Mouse (Mus musculus) heart, embryonic 16.5 days (tissue): ENCODE measurements around the gene Nfyb. TPM values are rescaled to one million over a fixed set of nuclear protein-coding genes. Genes with fewer than 3 reads are reported as not detected.
A peak's percentile ranks its signal among the peaks of the same experiment; 100 is the strongest.

ENCODE experiments used
- ATAC-seq: fragments of 200-750 bp; cut with Nextera tagmentation; replicated peaks from 2 replicates; pipeline ENCODE4 v1.8.0; 2017; ENCODE audit warnings: moderate number of reproducible peaks; ENCODE audit not compliant: insufficient read depth, low FRiP score; ENCODE audit errors: extremely low read depth
- H3K27ac ChIP-seq: fragments of 300-500 bp; sonication (generic); 2 replicates; pipeline ENCODE4 v1.5.1; 2014; ENCODE audit warnings: mild to moderate bottlenecking, low read length, control low read depth, moderate library complexity
- H3K27me3 ChIP-seq: fragments of 300-500 bp; sonication (generic); 2 replicates; pipeline ENCODE4 v1.6.1; 2014; ENCODE audit warnings: low read length, mixed read lengths; ENCODE audit not compliant: control insufficient read depth, insufficient read depth
- H3K36me3 ChIP-seq: fragments of 300-500 bp; sonication (generic); 2 replicates; pipeline ENCODE4 v1.6.1; 2014; ENCODE audit not compliant: control insufficient read depth, insufficient read depth
- H3K4me1 ChIP-seq: fragments of 300-500 bp; sonication (generic); 2 replicates; pipeline ENCODE4 v1.6.1; 2014; ENCODE audit warnings: low read length, mixed read lengths; ENCODE audit not compliant: control insufficient read depth, insufficient read depth
- H3K4me2 ChIP-seq: fragments of 300-500 bp; sonication (generic); 2 replicates; pipeline ENCODE4 v1.6.1; 2014; ENCODE audit warnings: low read depth, mild to moderate bottlenecking, control low read depth, low read length
- H3K4me3 ChIP-seq: fragments of 300-500 bp; sonication (generic); 2 replicates; pipeline ENCODE4 v1.5.1; 2014; ENCODE audit warnings: mild to moderate bottlenecking, control low read depth, low read length
- H3K9ac ChIP-seq: fragments of 300-500 bp; sonication (generic); 2 replicates; pipeline ENCODE4 v1.6.1; 2014; ENCODE audit warnings: low read length, control low read depth
- H3K9me3 ChIP-seq: fragments of 300-500 bp; sonication (generic); replicated peaks from 2 replicates; pipeline ENCODE4 v1.6.1; 2016; ENCODE audit warnings: low read length; ENCODE audit not compliant: control insufficient read depth
- WGBS: fragments of 180-500 bp; shearing (Covaris S2); extraction: QIAGEN DNeasy Blood & Tissue Kit; methylation state at CpG from one replicate; pipeline ENCODE4 v1.1.7; 2014; 5-methylcytosine and 5-hydroxymethylcytosine counted together
- polyA plus RNA-seq: library from polyadenylated mRNA; unstranded; fragments of >200 nt; fragmentation: Nextera tagmentation; extraction: Ambion mirVana; gene quantifications from 2 replicates; pipeline ENCODE4 v1.2.1, GENCODE M21; 2015

Nfyb gene
- polyA plus RNA-seq, 1 experiment from 2014 or later, result 25.7 TPM

- no peak for ATAC-seq
- H3K9me3 ChIP-seq, result peaks cover 3% of the 10 kb centered on the region; the same call in 1 of the 2 replicates
- no peak overlapping the region for H3K4me2 ChIP-seq
- H3K36me3 ChIP-seq, result no peaks in the 10 kb centered on the region
- H3K27me3 ChIP-seq, result no peaks in the 10 kb centered on the region
- H3K27ac ChIP-seq, result no peak overlapping the region
- H3K4me3 ChIP-seq, result no peak overlapping the region
- H3K9ac ChIP-seq, result no peak overlapping the region
- H3K4me1 ChIP-seq, result no peaks in the 10 kb centered on the region
Observed at GRCm38 (mm10) chr10:82789181-82789580, 25.2 kb upstream of the Nfyb start.

- Histone ChIP-seq H3K4me2 (no peak overlapping the region), H3K9me3 (no peaks in the 10 kb centered on the region), H3K27ac (no peak overlapping the region), H3K27me3 (no peaks in the 10 kb centered on the region), H3K4me1 (peaks cover 6% of the 10 kb centered on the region), H3K4me3 (no peak overlapping the region), H3K9ac (no peak overlapping the region), H3K36me3 (no peaks in the 10 kb centered on the region)
- 29% methylated on average over 2 of the region's 2 CpGs for whole genome bisulfite sequencing
- ATAC-seq, result no peak
Observed at GRCm38 (mm10) chr10:82782472-82782871, 18.5 kb upstream of the Nfyb start.

- H3K9me3 ChIP-seq, result no peaks in the 10 kb centered on the region
- no peaks in the 10 kb centered on the region for H3K27me3 ChIP-seq
- no peak for ATAC-seq
- no peaks in the 10 kb centered on the region for H3K36me3 ChIP-seq
- H3K4me3 ChIP-seq, result no peak overlapping the region
- H3K9ac ChIP-seq, result no peak overlapping the region
- no peak overlapping the region for H3K27ac ChIP-seq
- H3K4me2 ChIP-seq, result no peak overlapping the region
- H3K4me1 ChIP-seq, result peaks cover 7% of the 10 kb centered on the region
Observed at GRCm38 (mm10) chr10:82780816-82781215, 16.9 kb upstream of the Nfyb start.

GRCm38 (mm10) chr10:82780322-82780721 is 16.4 kb upstream of the Nfyb start:
- no peaks in the 10 kb centered on the region for H3K27me3 ChIP-seq
- no peak for ATAC-seq
- H3K9me3 ChIP-seq, result no peaks in the 10 kb centered on the region
- 87% methylated on average over 3 of the region's 3 CpGs for WGBS
- peaks cover 7% of the 10 kb centered on the region for H3K4me1 ChIP-seq
- no peak overlapping the region for H3K9ac ChIP-seq
- H3K4me3 ChIP-seq, result no peak overlapping the region
- no peak overlapping the region for H3K4me2 ChIP-seq
- no peak overlapping the region for H3K27ac ChIP-seq
- H3K36me3 ChIP-seq, result no peaks in the 10 kb centered on the region

GRCm38 (mm10) chr10:82779831-82780230 is 15.9 kb upstream of the Nfyb start:
- H3K4me2 ChIP-seq, result no peak overlapping the region
- peaks cover 7% of the 10 kb centered on the region for H3K4me1 ChIP-seq
- H3K36me3 ChIP-seq, result no peaks in the 10 kb centered on the region
- H3K9ac ChIP-seq, result no peak overlapping the region
- H3K27me3 ChIP-seq, result no peaks in the 10 kb centered on the region
- H3K27ac ChIP-seq, result no peak overlapping the region
- H3K9me3 ChIP-seq, result no peaks in the 10 kb centered on the region
- H3K4me3 ChIP-seq, result no peak overlapping the region
- WGBS, result 94% methylated on average over 14 of the region's 14 CpGs
- no peak for ATAC-seq

- no peak for ATAC-seq
- Histone ChIP-seq H3K27ac (no peak overlapping the region), H3K36me3 (no peaks in the 10 kb centered on the region), H3K4me2 (no peak overlapping the region), H3K4me1 (peaks cover 7% of the 10 kb centered on the region), H3K9me3 (no peaks in the 10 kb centered on the region), H3K27me3 (no peaks in the 10 kb centered on the region), H3K4me3 (no peak overlapping the region), H3K9ac (no peak overlapping the region)
- 89% methylated on average over 8 of the region's 8 CpGs for WGBS
Observed at GRCm38 (mm10) chr10:82778791-82779549, 15.0 kb upstream of the Nfyb start.

GRCm38 (mm10) chr10:82777886-82778285 is 13.9 kb upstream of the Nfyb start:
- H3K4me2 ChIP-seq, result no peak overlapping the region
- 30% methylated on average over 13 of the region's 13 CpGs for WGBS

GRCm38 (mm10) chr10:82777075-82777474 is 13.1 kb upstream of the Nfyb start:
- Histone ChIP-seq H3K4me3 (no peak overlapping the region), H3K27me3 (no peaks in the 10 kb centered on the region), H3K9me3 (no peaks in the 10 kb centered on the region; the same call in 1 of the 2 replicates), H3K4me2 (no peak overlapping the region), H3K9ac (no peak overlapping the region), H3K27ac (no peak overlapping the region), H3K4me1 (peaks cover 7% of the 10 kb centered on the region), H3K36me3 (no peaks in the 10 kb centered on the region)
- WGBS, result 56% methylated on average over 2 of the region's 2 CpGs
- ATAC-seq, result no peak

More at GRCm38 (mm10) chr10:82777886-82778285, 13.9 kb upstream of the Nfyb start:
- Histone ChIP-seq H3K4me1 (peaks cover 7% of the 10 kb centered on the region), H3K9me3 (no peaks in the 10 kb centered on the region; the same call in 1 of the 2 replicates), H3K36me3 (no peaks in the 10 kb centered on the region), H3K9ac (peak overlapping the region; percentile 47; the same call in 1 of the 2 replicates), H3K4me3 (no peak overlapping the region), H3K27ac (no peak overlapping the region), H3K27me3 (no peaks in the 10 kb centered on the region)
- ATAC-seq, result no peak

- Histone ChIP-seq H3K9me3 (no peaks in the 10 kb centered on the region; the same call in 1 of the 2 replicates), H3K27ac (no peak overlapping the region), H3K36me3 (no peaks in the 10 kb centered on the region), H3K4me1 (peaks cover 7% of the 10 kb centered on the region), H3K4me3 (no peak overlapping the region), H3K4me2 (no peak overlapping the region), H3K27me3 (no peaks in the 10 kb centered on the region), H3K9ac (no peak overlapping the region)
- ATAC-seq, result no peak
- WGBS, result 86% methylated on average over 5 of the region's 5 CpGs
Observed at GRCm38 (mm10) chr10:82774841-82775240, 10.9 kb upstream of the Nfyb start.
